Mouse (Mus musculus): ENCODE data around the gene Dhrs2.

Gene Dhrs2

GRCm38 (mm10) chr14:55221707-55222106 lies at the start of gene Dhrs2:
TSS of gene Dhrs2 (plus strand) at chr14:55222007.
- in situ Hi-C loops (cut with MseI, MboI) = no loop called here

DNA sequence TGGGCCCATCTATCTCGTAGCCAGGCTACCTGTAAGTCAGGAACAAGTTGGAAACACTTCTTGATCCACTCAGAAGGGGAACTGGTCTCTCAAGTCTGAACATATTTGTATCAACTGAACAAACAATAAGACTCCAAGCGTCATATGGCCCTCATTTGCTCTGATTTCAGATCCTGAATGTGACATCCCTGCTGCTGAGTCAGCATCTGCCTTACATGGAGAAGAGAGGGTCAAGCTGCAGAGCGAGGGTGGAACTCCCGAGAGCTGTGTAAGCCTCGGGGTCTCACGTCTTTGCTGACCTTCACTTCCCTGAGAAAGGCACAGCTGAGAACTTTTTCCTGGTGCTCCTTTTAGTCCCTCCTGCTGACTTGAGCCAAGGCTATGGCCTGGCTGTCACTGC lies 47.6 kb upstream of the Dhrs2 start:
- in situ Hi-C loops (cut with MseI, MboI) = loop anchor here in 1 of 2 experiments (25.0 kb wide), 1 partner anchor 263 kb away; no protein-coding TSS in a partner anchor

DNA sequence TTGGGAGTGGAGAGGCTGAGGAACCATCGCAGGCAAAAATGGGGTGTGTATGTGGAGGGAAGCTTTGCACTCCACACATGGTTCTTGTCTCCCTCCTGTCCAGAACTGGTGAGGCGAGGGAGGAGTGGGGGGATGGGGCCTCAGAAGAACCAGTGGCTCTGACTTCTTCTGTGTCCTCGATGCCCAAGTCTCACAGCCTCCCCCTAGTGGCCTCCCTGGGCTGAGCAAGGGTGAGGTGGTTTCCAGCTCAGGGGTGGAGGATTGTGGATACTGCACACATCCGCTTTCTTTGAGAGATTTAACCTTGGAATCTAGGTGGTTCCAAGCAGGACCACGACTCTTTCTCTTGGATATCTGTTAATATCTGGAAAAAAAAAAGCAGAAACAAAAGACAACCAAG lies 44.5 kb upstream of the Dhrs2 start:
- in situ Hi-C loops (cut with MseI, MboI) = no loop called here

DNA sequence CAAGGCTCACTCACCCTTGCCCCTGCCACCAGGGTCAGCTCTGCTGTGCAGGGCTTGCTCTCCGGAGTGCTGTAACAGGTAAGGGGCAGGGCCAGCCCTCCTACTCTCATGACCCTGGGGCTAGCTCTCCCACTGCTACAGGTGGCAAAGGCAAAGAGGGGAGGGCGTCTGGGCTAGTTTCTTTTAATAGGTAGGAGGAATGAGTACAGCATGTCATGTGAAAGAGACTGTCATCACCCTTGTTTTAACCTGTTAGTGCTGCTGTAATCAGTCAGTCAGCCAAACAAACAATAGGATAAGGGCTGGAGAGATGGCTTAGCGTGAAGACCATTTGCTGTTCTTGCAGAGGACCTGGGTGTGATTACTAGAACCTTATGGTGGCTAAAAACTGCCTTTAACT lies 40.9 kb upstream of the Dhrs2 start:
- in situ Hi-C loops (cut with MseI, MboI) = no loop called here

GRCm38 (mm10) chr14:55183231-55183630 lies 38.6 kb upstream of the Dhrs2 start:
- in situ Hi-C loops (cut with MseI, MboI) = no loop called here

DNA sequence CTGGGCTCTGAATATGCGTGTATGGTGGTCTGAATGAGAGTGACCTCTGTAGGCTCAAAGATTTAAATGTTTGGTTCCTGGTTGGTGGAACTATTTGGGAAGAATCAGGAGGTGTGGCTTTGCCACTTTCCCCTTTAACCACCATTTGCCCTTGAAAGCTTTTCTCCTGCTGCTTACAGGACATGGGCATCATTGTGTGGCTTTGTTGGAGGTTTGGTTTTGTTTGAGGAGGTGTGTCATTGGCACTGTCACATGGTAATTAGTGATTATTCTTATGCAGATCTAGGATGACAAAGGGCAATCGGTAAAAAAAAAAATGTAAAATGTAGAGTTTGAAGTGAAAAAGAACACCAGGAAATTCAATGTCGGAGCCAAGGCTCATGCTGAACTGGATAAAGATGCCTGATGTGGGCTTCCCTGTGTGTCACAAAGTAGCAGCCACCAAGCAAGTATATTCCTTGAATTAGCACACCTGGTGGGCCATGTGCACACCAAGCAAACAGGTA lies 37.1 kb upstream of the Dhrs2 start:
- in situ Hi-C loops (cut with MseI, MboI) = no loop called here

- in situ Hi-C loops (cut with MseI, MboI) = no loop called here
Observed at GRCm38 (mm10) chr14:55188491-55188890, 33.3 kb upstream of the Dhrs2 start.

GRCm38 (mm10) chr14:55189351-55189769 lies 32.4 kb upstream of the Dhrs2 start:
- in situ Hi-C loops (cut with MseI, MboI) = no loop called here

- in situ Hi-C loops (cut with MseI, MboI) = no loop called here
Observed at GRCm38 (mm10) chr14:55193354-55193753, 28.5 kb upstream of the Dhrs2 start.

- in situ Hi-C loops (cut with MseI, MboI) = no loop called here
Observed at GRCm38 (mm10) chr14:55193876-55194635, 27.8 kb upstream of the Dhrs2 start.

- in situ Hi-C loops (cut with MseI, MboI) = no loop called here
Observed at GRCm38 (mm10) chr14:55194786-55195185, 27.0 kb upstream of the Dhrs2 start.

GRCm38 (mm10) chr14:55197121-55197520 lies 24.7 kb upstream of the Dhrs2 start:
- in situ Hi-C loops (cut with MseI, MboI) = no loop called here

- in situ Hi-C loops (cut with MseI, MboI) = no loop called here
Observed at GRCm38 (mm10) chr14:55198187-55198586, 23.6 kb upstream of the Dhrs2 start.

DNA sequence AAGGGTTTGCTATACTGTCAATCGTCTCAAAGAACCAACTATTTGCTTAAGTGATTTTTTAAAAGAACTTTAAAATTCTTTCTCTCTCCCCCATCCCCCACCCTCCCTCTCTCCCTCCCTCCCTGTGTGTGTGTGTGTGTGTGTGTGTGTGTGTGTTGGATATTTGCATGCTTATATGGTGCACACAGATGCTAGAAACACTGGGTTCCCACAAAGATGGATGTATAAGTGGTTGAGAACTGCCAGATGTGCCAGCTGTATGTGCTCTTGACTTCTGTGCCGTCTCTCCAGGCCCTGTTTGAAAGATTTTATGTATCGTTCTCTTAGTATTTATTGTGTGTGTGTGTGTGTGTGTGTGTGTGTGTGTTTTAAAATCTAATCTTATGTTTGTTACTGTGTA lies 17.3 kb upstream of the Dhrs2 start:
- in situ Hi-C loops (cut with MseI, MboI) = no loop called here

DNA sequence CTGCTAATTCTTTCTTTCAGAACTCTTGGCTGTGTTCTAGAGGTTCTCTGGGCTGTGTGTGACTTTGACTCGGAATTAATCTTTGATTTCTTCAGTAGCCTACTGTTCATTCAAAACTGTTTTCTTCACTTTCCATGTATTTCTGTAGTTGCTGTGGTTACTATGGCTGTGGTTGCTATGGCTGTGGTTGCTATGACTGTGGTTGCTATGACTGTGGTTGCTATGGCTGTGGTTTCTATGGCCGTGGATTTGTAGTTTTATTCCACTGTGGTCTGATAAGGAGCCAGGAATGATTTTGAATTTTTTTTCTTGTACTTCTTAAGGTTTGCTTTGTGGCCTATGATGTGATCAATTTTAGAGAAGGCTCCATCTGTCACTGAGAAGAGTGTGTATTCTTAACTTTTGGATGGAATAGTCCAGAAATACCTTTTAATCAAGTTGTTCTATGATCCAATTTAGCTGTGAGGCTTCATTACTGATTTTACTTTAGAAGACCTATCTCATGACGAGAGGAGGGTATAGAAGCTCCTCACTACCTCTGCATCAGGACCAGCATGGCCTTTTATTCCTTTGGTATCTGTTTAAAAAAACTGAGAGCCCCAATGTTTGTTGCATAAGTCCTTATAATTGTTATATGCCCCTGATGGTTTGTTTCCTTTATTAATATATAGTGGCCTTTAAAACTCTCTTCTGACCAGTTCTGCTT lies 16.6 kb upstream of the Dhrs2 start:
- in situ Hi-C loops (cut with MseI, MboI) = no loop called here

DNA sequence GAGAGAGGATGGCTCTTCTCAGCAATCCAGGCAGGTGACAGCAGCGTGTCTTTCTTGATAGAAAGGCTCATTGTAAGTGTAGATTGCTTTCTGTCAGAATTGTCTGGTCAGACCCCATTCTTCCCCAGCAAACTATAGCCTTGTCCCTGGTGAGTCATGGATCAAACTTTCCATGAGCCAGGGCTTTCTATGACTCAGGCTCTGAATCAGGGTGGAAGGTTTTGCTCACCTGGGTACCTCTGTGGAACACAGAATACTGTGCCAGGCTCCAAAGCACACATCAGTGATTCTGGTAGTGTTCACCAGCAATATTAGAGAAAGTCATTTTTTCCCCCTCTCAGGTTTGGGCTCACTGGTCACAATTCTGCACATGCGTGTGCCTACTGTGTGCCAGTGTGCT lies 13.5 kb upstream of the Dhrs2 start:
- in situ Hi-C loops (cut with MseI, MboI) = no loop called here

GRCm38 (mm10) chr14:55213621-55214020 lies 8.2 kb upstream of the Dhrs2 start:
- in situ Hi-C loops (cut with MseI, MboI) = no loop called here

GRCm38 (mm10) chr14:55214507-55214906 lies 7.3 kb upstream of the Dhrs2 start:
- in situ Hi-C loops (cut with MseI, MboI) = no loop called here

DNA sequence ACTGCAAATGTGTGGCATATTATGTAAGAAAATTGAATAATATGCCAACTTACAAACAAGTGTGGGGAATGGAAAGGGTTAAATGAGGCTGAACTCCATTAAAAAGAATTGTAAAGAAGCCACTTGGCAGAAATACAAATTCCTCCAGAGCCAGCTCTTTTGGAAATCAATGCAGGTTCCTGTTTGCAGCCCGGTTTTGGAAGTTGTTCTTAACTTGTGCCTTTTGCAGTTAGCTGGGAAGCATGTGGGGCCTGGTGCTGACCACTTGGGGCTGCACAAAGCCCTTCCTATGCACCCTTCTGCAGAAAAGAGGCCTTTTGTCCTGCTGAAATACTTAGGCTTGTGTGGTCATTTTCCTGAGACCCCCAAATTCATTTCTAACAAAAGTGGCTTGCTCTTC lies 1.4 kb downstream of the Dhrs2 start:
- in situ Hi-C loops (cut with MseI, MboI) = no loop called here

DNA sequence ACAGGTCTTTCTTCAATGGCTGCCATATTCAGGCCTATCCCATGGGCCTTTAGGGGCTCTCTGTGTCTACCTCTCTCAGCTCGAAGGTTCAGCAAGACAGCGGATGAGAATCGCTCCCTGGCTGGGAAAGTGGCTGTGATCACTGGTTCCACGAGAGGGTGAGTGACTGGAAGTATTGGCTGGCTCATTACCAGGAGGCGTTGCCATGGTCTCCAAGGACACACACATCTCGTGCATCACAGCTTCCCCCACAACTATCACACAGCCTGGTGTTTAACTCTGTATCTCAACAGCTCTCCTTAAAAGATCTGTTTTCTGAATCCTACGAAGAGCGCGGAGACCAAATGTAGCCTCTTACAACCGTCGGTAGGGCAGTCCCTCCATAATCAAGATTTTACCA lies 12.8 kb downstream of the Dhrs2 start:
- in situ Hi-C loops (cut with MseI, MboI) = no loop called here

- in situ Hi-C loops (cut with MseI, MboI) = no loop called here
Observed at GRCm38 (mm10) chr14:55236685-55237084, 14.9 kb downstream of the Dhrs2 start.

DNA sequence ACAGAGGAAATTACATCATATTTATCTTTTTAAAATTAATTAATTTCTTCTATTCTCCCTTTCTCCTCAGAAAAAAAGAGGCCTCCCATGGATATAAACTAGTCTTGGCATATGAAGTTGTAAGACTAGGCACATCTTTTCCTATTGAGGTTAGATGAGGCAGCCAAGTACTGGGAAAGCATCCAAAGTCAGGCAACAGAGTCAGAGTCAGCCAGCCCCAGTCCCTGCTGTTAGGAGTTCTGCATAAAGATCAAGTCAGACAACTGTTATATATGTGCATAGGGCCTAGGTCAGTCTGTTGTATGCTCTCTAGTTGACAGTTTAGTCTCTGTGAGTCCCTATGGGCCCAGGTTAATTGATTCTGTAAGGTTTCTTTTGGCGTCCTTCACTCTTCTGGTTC lies 20.9 kb downstream of the Dhrs2 start:
- in situ Hi-C loops (cut with MseI, MboI) = no loop called here

DNA sequence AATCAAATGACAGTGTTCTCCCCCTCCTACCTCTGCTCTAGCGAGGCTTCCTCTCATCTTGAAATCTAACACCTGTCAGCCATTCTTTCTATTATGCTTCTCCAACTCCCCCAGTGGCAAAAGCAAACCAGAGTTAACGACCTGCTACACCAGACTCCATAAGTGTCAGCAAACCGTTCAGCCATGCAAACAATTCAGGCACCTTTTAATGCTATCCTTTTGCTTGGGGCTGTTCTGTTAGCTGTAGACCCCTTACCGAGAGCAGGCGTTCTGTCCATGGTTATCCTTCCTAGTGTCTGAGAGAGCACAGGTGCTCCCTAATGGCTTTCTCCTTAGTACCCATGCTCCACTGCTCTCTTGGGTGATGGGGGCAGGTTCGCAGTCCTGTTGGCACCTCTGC lies 25.4 kb downstream of the Dhrs2 start:
- in situ Hi-C loops (cut with MseI, MboI) = no loop called here

Data from mouse trophoblast stem cell (cell line).